Mouse (Mus musculus): ENCODE measurements around the gene Fnip2.

GRCm38 (mm10) chr3:79433593-79433992 is 134.0 kb downstream of the Fnip2 start:
- TF ChIP-seq CTCF (IDR thresholded peaks at IDR 0.05; ENCODE audit: low read depth): peak; percentile 43
- TF ChIP-seq EP300 (IDR thresholded peaks at IDR 0.05; ENCODE audit: low read depth): no peak
